Mouse (Mus musculus) megakaryocyte, embryonic 14.5 days (primary cell): ENCODE measurements at regions not wholly inside any gene's neighbourhood (a gene's known extent, or its start where the extent isn't known, plus 50 kb on each side); places are given as distances from the start of the nearest gene placed in this dataset.

ENCODE experiments used
- FLI1 ChIP-seq: IDR thresholded peaks from 2 replicates; pipeline ENCODE4 v1.6.1; 2012; ENCODE audit warnings: low read length, inconsistent platforms, mixed read lengths
- GATA1 ChIP-seq: IDR thresholded peaks from 3 replicates; pipeline ENCODE4 v1.6.1; 2012; ENCODE audit warnings: mixed read lengths, low read length, inconsistent platforms, borderline replicate concordance

DNA sequence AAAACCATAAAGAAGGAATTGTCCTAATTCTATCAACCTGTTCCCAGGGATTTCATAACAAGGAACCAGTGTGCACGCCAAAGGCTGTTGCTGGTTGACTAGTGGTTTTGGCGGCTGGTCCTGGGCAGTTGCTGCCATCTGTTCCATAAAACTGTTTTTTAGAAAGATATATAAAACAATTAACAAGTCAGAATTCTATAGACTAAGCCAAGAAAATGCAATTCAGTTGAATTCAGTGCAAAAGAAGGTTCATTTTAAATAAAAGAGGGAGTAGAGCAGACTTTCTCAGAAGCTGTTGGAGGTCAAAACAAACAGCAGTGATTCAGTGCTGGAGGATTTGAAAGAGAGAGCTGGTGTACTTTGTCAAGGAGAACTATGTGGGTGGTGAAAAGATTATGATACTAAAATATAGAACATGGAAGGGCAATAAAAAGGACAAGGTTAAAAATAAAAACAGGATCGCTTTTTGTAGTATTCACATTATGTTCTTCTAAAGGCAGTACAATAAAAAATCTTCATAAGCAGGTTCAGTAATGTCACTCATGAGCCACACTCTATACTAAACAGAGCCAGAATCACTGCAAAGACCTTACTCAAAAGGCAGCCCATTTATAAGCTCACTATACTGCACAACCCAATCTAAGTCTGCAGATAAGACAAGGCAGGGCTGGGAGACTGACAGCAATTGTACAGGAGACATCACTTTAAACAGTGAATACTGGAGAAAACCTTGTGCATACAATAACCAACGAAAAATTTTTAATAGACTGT lies 543.9 kb upstream of the Gpc5 start:
- TF ChIP-seq GATA1 (no peak), FLI1 (no peak)
